Mouse (Mus musculus) heart, postnatal 0 days (tissue): ENCODE measurements around the gene Zfp704.

Experiments used
- CTCF ChIP-seq: IDR thresholded peaks from 2 replicates; pipeline ENCODE4 v1.5.1; 2016; ENCODE audit warnings: antibody characterized with exemption, control low read depth, low read depth
- EP300 ChIP-seq: IDR thresholded peaks from 2 replicates; pipeline ENCODE4 v1.6.1; 2016; ENCODE audit warnings: antibody characterized with exemption, low read depth

DNA sequence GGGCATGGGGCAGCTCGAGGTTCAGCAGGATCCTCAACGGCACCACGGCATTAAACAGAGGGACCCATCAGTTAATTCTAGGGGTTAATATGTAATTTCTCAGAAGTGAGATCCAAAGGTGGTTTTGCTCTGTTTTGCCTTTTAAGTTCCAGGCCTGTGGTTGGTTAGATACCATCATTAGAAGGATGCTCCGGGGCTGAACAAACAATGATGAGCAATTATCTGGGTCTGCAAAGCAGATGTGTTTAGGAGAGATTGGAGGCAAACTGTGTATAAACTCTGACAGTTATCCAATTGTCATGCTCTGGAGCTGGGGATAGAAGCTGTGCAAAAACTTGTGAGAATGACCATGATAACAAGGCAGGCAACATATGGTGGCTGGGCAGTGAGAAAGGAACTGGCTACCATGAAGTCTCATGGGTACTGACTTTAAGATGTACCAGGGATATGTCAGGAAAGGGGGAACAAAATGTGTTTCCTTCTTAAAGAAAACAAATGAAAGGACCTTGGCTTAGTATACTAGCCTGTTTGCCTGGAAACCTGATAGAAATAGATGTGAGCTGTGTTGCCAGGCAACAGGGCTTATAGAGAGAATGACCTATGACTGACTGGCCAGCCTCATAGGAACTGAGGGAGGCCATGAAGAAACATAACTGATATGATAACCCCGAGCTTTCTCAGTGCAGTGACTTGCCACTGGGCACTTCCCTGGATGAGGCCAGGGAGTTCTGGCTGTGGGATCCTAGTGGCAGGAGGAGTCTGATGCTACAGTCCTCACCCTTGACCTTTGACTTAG is 206.4 kb downstream of the Zfp704 start:
- TF ChIP-seq CTCF (no peak), EP300 (no peak)
